Mouse (Mus musculus) regulatory T cell (primary cell): ENCODE measurements around the gene Acad8.

Source experiments
- in situ Hi-C: fragments of 300-600 bp; cut with MboI, MseI; formaldehyde crosslinking; loops from one replicate; pipeline ENCODE4 v1.15.1; 2025; ENCODE audit warnings: high pct_unique_total_duplicates

Acad8 gene

GRCm38 (mm10) chr9:26985090-26985613, 14.2 kb downstream of the Acad8 start:
- in situ Hi-C loops = no loop called here

- in situ Hi-C loops = no loop called here
Measured at GRCm38 (mm10) chr9:26978776-26979175, 20.6 kb downstream of the Acad8 start.

- in situ Hi-C loops = no loop called here
Measured at GRCm38 (mm10) chr9:26977754-26978153, 21.6 kb downstream of the Acad8 start.

- in situ Hi-C loops = no loop called here
Measured at GRCm38 (mm10) chr9:26947790-26948189, 51.6 kb downstream of the Acad8 start.

GRCm38 (mm10) chr9:26924146-26924545, 75.2 kb downstream of the Acad8 start:
- in situ Hi-C loops = no loop called here
